Mouse (Mus musculus) adrenal gland, adult 2 months (tissue): ENCODE results near the gene Sirt1. TPM values are rescaled to one million over a fixed set of nuclear protein-coding genes. Genes with fewer than 3 reads are reported as not detected.
"Not testable (repeated sequence)": the region's sequence is repeated elsewhere in the genome, so short reads cannot be mapped to it uniquely, and the experiment has no call there.

ENCODE experiments used
- DNase-seq: peaks from one replicate; pipeline ENCODE4 v3.0.0; 2021
- polyA plus RNA-seq: library from polyadenylated mRNA; depleted of rRNA; stranded (reverse); fragments of >200 nt; gene quantifications from 2 replicates; pipeline ENCODE4 v1.2.3, GENCODE M21; 2012
- total RNA-seq, 2 experiments: library from RNA; stranded (reverse); gene quantifications; 2 replicates each; pipeline ENCODE4 v1.2.3; 2021

Gene Sirt1
- total and polyA plus RNA-seq, 3 experiments = 1.2 to 17.4 (median 13.9) TPM

- no peak for DNase-seq
These were observed 7.4 kb upstream of the Sirt1 start for GRCm38 (mm10) chr10:63388948-63389347.

GRCm38 (mm10) chr10:63386991-63387390, 5.5 kb upstream of the Sirt1 start:
- no peak for DNase-seq

GRCm38 (mm10) chr10:63386444-63386843, 4.9 kb upstream of the Sirt1 start:
- DNase-seq = peak; percentile 87

DNA sequence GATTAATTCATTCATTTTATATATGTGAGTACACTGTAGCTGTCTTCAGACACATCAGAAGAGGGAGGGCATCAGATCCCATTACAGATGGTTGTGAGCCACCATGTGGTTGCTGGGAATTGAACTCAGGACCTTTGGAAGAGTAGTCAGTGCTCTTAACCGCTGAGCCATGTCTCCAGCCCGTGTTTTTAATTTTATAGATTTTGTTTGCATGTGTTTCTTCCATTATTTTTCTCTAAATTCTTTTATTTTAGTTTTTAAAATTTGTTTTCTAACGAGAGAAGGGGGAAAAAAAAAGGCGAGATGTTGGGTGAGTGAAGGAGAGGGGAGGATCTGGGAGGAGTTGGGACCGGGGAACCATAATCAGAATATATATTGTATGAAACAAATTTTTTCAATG, 4.4 kb upstream of the Sirt1 start:
- DNase-seq = not testable (repeated sequence)

- DNase-seq = peak; percentile 84
These were observed 1.1 kb upstream of the Sirt1 start, which contains the start of gene Dnajc12 for GRCm38 (mm10) chr10:63382372-63383279. TSS of gene Dnajc12 (plus strand) at chr10:63382443.

DNA sequence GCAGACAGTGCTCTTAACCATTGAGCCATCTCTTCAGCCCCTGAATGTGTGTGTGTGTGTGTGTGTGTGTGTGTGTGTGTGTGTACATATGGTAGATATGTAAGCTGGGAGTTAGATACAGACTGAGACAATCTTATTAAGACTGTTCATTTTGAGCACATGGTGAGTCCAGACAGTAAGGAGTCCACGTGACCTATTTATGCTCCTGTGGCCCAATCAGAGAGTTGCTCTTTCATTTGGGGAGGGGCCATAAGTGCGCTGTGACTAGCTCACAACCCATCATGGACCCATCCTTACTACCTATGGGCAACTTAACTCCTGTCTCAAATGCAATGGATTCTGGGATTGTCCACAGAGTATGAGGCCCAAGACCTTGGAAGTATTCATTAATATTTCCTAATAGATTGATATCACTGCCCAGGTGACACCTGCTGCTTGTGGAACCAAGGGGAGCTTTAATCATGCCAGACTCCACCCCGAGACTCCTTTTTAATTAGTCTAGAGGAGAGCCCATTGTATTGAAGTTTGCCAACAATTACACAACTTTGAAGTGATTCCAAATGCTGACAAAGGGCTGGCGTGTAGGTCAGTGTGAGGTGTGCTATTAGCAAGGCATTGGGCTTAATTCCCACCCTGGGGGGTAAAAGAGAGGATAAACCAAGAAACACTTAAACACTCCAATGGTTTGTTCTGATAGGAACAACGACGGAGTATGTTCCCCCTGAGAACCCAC, 2.4 kb downstream of the Sirt1 start:
- DNase-seq = peak; percentile 12

DNA sequence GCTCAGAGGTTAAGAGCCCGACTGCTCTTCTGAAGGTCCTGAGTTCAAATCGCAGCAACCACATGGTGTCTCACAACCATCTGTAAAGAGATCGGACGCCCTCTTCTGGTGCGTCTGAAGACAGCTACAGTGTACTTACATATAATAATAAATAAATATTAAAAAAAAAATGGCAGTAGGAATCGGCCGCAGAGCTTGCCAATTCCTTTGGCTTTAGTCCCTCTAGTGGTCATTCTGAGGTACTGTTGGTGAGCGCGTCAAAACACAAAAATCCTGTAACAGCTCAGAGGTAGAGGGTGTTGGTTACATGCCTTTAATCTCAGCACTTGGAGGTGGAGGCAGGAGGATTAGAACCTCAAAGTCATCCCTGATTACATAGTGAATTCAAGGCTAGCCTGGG, 4.0 kb downstream of the Sirt1 start:
- DNase-seq = peak; percentile 55

DNA sequence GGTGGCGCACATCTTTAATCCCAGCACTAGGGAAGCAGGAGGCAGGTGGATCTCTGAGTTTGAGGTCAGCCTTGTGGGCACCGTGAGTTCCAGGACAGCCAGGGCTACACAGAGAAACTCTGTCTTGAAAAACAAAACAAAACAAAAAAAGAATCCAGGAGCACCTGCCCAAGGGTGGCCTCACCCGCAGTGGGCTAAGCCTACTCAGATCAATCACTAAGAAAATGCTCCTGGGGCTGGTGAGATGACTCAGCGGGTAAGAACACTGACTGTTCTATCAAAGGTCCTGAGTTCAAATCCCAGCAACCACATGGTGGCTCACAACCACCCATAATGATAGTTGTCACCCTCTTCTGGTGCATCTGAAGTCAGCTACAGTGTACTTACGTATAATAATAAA, 5.2 kb downstream of the Sirt1 start:
- no peak for DNase-seq

- DNase-seq = no peak
These were observed 13.5 kb downstream of the Sirt1 start for GRCm38 (mm10) chr10:63368041-63368440.

GRCm38 (mm10) chr10:63367386-63367785, 14.1 kb downstream of the Sirt1 start:
- DNase-seq = peak; percentile 2

GRCm38 (mm10) chr10:63365918-63366455, 15.5 kb downstream of the Sirt1 start:
- no peak for DNase-seq

DNA sequence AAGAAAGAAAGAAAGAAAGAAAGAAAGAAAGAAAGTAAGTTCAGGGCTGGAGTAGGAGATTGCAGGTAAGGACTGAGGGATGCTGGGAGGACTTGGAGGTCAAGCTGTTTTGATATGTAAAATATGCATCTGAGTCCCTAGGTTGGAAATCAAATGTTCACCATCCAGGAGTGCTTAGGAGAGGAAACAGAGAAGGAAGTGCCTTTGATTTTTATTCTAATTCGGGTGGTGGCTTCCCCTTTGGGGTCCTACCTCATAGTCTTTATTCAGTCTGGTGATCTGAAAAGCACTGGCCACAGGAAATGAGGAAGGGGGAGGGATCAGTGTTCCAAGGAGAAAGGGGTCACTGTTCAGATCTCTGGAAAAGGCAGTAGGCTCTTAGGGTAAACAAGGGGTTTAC, 21.0 kb downstream of the Sirt1 start:
- no peak for DNase-seq

- DNase-seq = no peak
These were observed 29.4 kb downstream of the Sirt1 start for GRCm38 (mm10) chr10:63352111-63352510.

- not testable (repeated sequence) for DNase-seq
These were observed 30.4 kb downstream of the Sirt1 start for GRCm38 (mm10) chr10:63351099-63351498.

- DNase-seq = no peak
These were observed 30.8 kb downstream of the Sirt1 start for GRCm38 (mm10) chr10:63350666-63351065.

- DNase-seq = no peak
These were observed 33.2 kb downstream of the Sirt1 start for GRCm38 (mm10) chr10:63348291-63348690.

- no peak for DNase-seq
These were observed 36.8 kb downstream of the Sirt1 start for GRCm38 (mm10) chr10:63344751-63345150.

DNA sequence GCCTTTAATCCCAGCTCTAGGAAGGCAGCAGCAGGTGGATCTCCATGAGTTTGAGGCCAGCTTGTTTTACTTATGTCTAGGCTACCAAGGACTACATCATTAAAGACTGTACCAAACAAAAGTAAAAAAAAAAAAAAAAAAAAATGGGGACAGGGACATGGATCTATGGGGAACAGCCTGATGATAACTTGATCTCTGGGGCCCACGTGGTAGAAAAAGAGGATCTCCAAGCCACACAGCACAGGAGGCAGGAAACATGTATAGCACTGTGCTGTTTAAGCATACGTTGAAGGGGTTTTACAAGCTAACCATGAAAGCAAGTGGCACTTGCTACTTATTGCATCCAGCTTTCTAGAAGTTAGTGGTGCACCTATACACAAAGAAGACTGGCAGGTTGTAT, 40.2 kb downstream of the Sirt1 start:
- no peak for DNase-seq

- DNase-seq = peak; percentile 97
These were observed 42.4 kb downstream of the Sirt1 start for GRCm38 (mm10) chr10:63338914-63339643.

DNA sequence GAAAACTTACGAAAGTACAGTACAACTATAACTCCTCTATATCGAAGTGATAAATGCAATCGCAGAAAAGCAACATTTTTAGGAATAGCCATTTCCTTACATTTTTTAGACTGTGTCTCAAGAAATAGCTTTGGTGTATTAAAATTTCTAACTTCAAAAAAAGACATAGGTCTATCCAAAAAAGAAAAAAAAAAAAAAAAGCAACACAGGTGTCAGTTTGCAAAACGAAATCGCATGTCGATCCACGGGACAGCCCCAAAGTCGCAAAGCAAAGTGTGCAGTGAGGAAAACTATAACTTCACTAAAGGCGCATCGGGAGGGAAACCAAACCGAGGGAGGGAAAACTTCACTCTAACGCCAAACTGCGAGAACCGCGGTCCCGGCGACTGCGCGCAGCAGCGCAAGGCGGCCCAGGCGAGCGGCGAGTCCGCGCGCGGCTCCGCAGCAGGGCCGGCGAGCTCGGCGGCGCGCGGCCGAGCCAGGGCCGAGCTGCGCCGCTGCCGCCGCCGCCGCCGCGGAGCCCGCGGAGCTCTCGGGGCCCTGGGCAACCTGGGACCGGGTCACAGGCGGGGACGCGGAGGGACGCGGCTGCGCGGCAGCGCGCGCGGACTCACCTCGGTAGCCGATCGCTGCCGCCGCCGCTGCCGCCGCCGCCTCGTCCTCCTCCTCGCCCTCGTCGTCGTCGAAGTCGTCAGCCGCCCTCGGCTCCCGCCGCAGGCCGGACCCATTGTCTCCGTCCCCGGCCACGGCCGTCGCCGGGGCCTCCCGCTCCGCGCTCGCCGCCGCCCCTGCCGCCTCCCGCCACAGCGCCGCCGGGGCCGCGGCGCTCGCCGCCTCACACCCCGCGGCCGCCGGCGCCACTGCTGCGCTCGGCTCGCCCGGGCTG, 43.3 kb downstream of the Sirt1 start:
- peak; percentile 86 for DNase-seq

DNA sequence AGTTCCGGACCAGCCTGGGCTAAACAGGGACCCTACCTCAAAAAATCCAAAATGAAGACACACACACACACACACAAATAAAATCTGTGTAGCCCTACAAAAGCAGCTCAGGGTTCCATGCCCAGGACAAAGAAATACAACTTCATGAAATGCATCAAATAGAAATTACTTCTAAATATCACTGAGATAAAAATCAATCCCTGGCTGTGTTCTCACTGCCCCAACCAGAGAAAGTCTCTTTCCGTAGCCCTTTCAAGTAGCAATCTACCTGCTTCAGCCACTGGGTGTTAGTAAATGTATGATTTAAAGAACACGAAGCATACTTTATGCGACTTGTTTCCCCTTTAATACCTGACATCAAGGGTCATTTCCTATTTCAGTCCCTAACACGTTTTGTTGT, 44.2 kb downstream of the Sirt1 start:
- no peak for DNase-seq
